Mouse (Mus musculus): Measurements from ENCODE around the gene Rabl3.

DNA sequence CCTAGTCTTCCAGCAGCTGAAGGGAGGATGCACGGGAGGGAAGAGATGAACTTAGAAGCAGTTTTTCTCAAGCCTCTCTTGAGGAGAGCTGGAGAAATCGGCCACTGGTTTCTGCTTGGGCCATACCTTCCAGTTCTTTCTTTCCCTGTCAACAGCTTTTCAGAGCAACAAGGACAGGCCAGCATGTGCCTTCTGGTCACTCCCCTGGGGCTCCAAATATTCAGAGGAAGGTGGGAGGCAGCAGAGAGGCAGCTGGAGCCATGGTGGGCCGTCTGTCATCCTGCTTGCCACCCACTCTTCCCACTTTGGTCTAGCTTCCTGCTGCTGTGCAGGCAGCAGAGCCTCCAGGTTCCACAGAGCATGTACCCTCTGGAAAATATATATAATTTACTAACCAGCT is 78.0 kb downstream of the Rabl3 start:
- no peak for TF ChIP-seq CTCF (conservative IDR thresholded peaks at IDR 0.05; ENCODE audit: low read length)
- no peak for TF ChIP-seq POU5F1 (IDR thresholded peaks at IDR 0.05; ENCODE audit: borderline replicate concordance, low read length)
- TF ChIP-seq NANOG (IDR thresholded peaks at IDR 0.05; ENCODE audit: borderline replicate concordance, low read length): no peak
